Mouse (Mus musculus) neutrophil, adult 83 days (primary cell): Measurements from ENCODE around the gene Gm10972. TPM values are rescaled to one million over a fixed set of nuclear protein-coding genes. Genes with fewer than 3 reads are reported as not detected.

Source experiments
- total RNA-seq, 2 experiments: library from RNA; stranded (reverse); gene quantifications; one replicate each; pipeline ENCODE4 v1.2.4; 2023

Gm10972 gene
- total RNA-seq, result not detected

GRCm38 (mm10) chr3:94642495-94643162 lies at the start of gene Gm10972:
Gm10972 (plus strand) TSS chr3:94643112.

GRCm38 (mm10) chr3:94658740-94659095 lies 15.8 kb downstream of the Gm10972 start, which contains the start of gene Tuft1:
Tuft1 (minus strand) TSS chr3:94658872.

Other genes with a start within 250 kb of the Gm10972 start
- not detected for gene Lingo4, start 244.6 kb upstream of the Gm10972 start, total RNA-seq
- 1 to 10 TPM in 1 of 2 experiments, under 1 TPM in 1; 0.88 to 1.4 TPM for gene Tdrkh, start 229.8 kb upstream of the Gm10972 start, total RNA-seq
- 10 to 100 TPM; 16.7 to 20.0 TPM for gene Mrpl9, start 199.8 kb upstream of the Gm10972 start, total RNA-seq
- not detected for gene Oaz3, start 199.2 kb upstream of the Gm10972 start, total RNA-seq
- not detected for gene Celf3, start 164.8 kb upstream of the Gm10972 start, total RNA-seq
- 1 to 10 TPM in 1 of 2 experiments, not detected in 1; 2.6 TPM for gene Riiad1, start 162.8 kb upstream of the Gm10972 start, total RNA-seq
- 10 to 100 TPM; 47.4 to 52.1 TPM for gene Snx27, start 60.4 kb upstream of the Gm10972 start, total RNA-seq
- gene Tuft1, start 15.8 kb downstream of the Gm10972 start, total RNA-seq, result 1 to 10 TPM; 1.0 to 2.1 TPM
- 1 to 10 TPM; 3.4 to 4.4 TPM for gene Selenbp2, start 50.4 kb downstream of the Gm10972 start, total RNA-seq
- gene Cgn, start 143.4 kb downstream of the Gm10972 start, total RNA-seq, result 1 to 10 TPM; 2.2 to 2.4 TPM
- 10 to 100 TPM; 28.3 to 29.5 TPM for gene Pogz, start 194.5 kb downstream of the Gm10972 start, total RNA-seq
- 100 to 1,000 TPM; 195 to 207 TPM for gene Psmb4, start 243.8 kb downstream of the Gm10972 start, total RNA-seq